Mouse (Mus musculus) heart, postnatal 0 days (tissue): ENCODE data around the gene Vps41.

Experiments
- CTCF ChIP-seq: IDR thresholded peaks from 2 replicates; pipeline ENCODE4 v1.5.1; 2016; ENCODE audit warnings: antibody characterized with exemption, control low read depth, low read depth
- EP300 ChIP-seq: IDR thresholded peaks from 2 replicates; pipeline ENCODE4 v1.6.1; 2016; ENCODE audit warnings: antibody characterized with exemption, low read depth

GRCm38 (mm10) chr13:18843546-18843945 lies 126.5 kb downstream of the Vps41 start:
- no peak for TF ChIP-seq CTCF
- no peak for TF ChIP-seq EP300
